Mouse (Mus musculus): ENCODE measurements around the gene Lrguk. TPM values are rescaled to one million over a fixed set of nuclear protein-coding genes. Genes with fewer than 3 reads are reported as not detected.

Gene Lrguk
- polyA plus RNA-seq, 1 experiment from 2014 or later, result 1.2 TPM

DNA sequence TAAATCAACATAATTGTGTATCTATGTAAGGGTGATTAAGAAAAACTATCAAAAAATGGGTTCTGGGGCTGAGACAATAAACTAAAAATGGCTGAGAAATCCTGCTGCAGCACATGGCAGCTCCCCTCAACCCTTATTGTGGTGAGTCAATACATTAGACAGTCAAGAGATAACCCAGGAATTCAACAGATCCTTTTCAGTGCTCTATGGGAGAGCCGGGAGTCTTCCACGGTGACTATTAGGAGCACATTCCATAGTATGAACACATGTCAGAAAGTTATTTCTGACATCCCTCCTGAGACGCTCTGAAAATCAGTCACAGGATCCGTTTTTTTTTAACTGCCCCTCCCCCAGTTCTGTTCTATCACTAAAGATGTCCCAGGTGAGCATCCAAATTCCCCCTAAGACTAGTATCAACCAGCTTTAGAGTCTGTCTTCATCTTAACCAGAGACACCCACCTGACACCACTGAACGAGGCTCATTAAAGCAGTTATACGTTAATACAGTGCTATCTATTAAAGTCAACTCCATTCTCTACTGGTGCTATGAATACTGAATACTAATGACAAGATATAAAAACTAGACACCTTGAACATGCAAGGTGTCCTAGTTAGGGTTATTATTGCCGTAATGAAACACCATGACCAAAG is 141.7 kb downstream of the Lrguk start:
- no peak for ATAC-seq (ENCODE audit: low read depth)
- H3K9ac ChIP-seq, result no peak overlapping the region
- H3K4me2 ChIP-seq, result no peak overlapping the region
- H3K4me1 ChIP-seq (replicated peaks), result peaks cover 13% of the 10 kb centered on the region
- H3K27ac ChIP-seq (replicated peaks), result no peak overlapping the region
- WGBS, result 82% methylated on average over 7 of the region's 7 CpGs
- peaks cover 37% of the 10 kb centered on the region for H3K36me3 ChIP-seq
- H3K9me3 ChIP-seq, result no peaks in the 10 kb centered on the region
- H3K4me3 ChIP-seq, result no peak overlapping the region
- H3K27me3 ChIP-seq, result no peaks in the 10 kb centered on the region

DNA sequence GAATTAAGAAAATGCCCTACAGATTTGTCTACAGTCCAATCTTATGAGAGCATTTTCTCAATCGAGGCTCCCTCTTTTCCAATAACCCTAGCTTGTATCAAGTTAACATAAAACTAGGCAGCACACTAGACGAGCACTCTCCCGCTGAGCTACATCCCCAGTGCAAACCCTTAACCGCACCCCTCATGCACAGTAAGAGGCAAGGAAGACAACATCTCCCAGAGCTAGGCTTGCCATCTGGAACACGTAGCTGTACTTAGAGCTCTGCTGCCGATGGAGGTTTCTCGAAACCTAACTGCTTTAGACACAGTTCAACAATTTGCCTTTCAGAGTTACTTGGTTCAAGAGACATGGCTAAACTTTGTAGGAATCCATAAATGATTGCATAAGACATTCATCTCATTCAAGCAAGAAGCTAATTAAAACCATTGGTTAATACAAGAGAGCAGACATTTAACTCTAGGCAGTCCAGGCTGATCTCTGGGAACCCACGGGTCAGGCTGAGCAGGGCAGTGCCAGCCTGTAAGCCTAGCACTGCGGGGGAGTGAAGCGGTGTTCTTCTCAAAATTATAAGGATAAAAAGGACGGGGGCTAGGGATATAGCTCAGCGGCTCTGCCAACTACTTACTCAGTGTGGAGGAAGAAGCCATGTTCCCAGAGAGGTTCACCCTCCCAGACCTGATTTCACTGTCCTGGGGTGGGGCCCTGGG is 142.7 kb downstream of the Lrguk start:
- Histone ChIP-seq H3K9me3 (no peaks in the 10 kb centered on the region), H3K4me2 (no peak overlapping the region), H3K9ac (no peak overlapping the region), H3K27ac (replicated peaks) (no peak overlapping the region), H3K4me3 (no peak overlapping the region), H3K36me3 (peaks cover 28% of the 10 kb centered on the region), H3K27me3 (no peaks in the 10 kb centered on the region), H3K4me1 (replicated peaks) (peaks cover 18% of the 10 kb centered on the region)
- 90% methylated on average over 12 of the region's 12 CpGs for WGBS
- no peak for ATAC-seq (ENCODE audit: low read depth)

DNA sequence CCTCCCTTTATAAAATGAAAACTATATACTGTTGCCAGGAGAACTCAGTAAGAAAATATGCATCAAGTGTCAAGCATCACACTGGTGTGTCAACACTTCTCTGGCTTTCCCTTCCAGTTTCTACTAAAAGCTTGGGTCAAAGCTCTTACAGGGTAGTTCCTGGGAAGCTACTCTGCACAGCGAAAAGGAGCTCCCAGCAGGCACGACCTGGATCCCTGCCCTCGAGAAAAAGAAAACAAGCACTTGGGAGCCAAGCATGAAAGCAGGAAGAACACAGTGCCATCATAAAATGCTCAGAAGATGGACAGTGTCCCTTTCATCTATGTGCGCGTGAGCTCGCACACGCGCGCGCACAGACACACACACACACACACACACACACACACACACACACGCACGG is 144.0 kb downstream of the Lrguk start:
- 83% methylated on average over 12 of the region's 12 CpGs for WGBS

DNA sequence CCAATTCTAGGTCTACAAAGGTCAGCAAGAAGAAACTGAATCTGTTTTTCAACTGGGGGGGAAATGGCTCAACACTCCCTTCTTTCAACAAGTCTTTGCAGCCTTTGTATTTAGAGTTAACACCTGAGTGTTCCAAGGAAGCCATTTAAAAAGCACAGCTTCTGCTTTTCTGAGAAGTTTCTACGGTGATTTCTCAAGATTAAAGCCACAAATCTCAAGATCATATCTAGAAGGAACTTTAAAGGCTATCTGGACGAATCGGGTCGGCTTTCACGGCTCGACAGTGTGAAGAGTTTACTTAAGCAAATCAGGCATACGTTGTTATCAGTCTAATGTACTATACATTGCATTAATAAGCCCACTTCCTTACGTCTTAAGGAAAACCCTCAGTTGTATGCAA is 145.5 kb downstream of the Lrguk start:
- no peaks in the 10 kb centered on the region for H3K27me3 ChIP-seq
- ATAC-seq (ENCODE audit: low read depth), result no peak
- WGBS, result 92% methylated on average over 8 of the region's 8 CpGs

More for the DNA sequence above, 144.0 kb downstream of the Lrguk start:
- no peaks in the 10 kb centered on the region for H3K9me3 ChIP-seq
- H3K4me1 ChIP-seq (replicated peaks), result peaks cover 18% of the 10 kb centered on the region
- no peak overlapping the region for H3K4me2 ChIP-seq
- no peak overlapping the region for H3K9ac ChIP-seq
- no peaks in the 10 kb centered on the region for H3K27me3 ChIP-seq
- no peak for ATAC-seq (ENCODE audit: low read depth)
- H3K27ac ChIP-seq (replicated peaks), result no peak overlapping the region
- H3K4me3 ChIP-seq, result no peak overlapping the region
- H3K36me3 ChIP-seq, result peaks cover 19% of the 10 kb centered on the region

DNA sequence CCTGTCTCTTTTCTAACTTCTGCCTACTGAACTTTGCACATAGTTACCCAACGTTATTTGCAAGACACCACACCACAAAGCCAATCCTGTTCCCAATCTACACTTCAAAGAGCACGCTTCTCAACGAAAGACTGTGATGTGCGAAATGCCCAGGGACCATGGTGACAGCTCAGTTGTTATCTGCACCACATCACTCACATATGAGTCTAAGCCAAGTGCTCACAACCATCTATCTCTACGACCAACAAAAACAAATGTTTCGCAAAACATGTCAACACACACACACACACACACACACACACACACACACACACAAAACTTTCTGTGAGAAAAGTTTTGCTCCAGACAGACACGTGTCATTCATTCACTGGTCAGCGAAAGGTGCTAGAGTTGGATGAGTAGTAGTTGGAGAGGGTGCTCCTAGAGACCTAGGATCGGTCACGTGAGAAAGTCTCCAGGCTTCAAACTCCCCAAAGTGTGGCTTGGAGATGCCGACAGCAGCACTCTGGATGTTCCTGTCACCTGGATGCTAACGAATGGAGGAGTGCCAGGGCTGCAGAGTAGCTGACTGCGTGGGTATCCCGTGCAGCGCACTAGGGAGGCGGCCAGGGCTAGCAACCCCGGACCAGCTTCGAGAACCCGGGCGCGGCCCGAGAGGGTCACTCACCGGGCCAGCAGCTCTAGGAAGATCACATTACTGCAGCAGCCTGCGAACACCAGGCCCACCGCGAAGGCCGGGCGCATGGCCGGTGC is 147.0 kb downstream of the Lrguk start:
- Histone ChIP-seq H3K9me3 (no peaks in the 10 kb centered on the region; the same call in 1 of the 2 replicates), H3K36me3 (no peaks in the 10 kb centered on the region), H3K27ac (replicated peaks) (peak overlapping the region; percentile 86), H3K4me2 (peak overlapping the region; percentile 79), H3K4me1 (replicated peaks) (peaks cover 18% of the 10 kb centered on the region), H3K4me3 (peak overlapping the region; percentile 73), H3K9ac (peak overlapping the region; percentile 82), H3K27me3 (no peaks in the 10 kb centered on the region)
- ATAC-seq (ENCODE audit: low read depth), result peak; percentile 87
- 2% methylated on average over 29 of the region's 29 CpGs for WGBS

More for the DNA sequence above, 145.5 kb downstream of the Lrguk start:
- Histone ChIP-seq H3K36me3 (0 out of 2 replicates have a peak, but pooled peaks cover 7% of the 10 kb centered on the region), H3K9ac (no peak overlapping the region), H3K9me3 (no peaks in the 10 kb centered on the region), H3K4me3 (no peak overlapping the region), H3K4me1 (replicated peaks) (peaks cover 18% of the 10 kb centered on the region), H3K27ac (replicated peaks) (no peak overlapping the region), H3K4me2 (no peak overlapping the region)

DNA sequence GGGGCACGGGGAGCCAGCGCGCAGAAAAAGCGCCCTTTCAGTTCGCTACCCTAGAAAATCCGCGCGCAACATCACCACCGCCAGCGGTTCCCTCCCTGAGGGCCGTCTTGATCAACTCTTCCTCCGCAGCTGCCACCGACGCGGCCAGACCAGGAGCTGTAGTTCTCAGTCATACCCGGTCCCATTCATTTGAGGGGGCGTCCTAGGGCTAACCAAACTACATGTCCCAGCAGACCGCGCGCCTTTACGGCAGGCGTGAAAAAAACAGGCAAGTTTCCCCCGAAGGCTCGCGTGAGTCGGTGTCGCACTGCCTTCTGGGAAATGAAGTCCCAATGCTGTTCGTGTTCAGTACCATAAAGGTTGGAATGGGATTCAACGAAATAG is 147.6 kb downstream of the Lrguk start, which contains the start of gene Slc35b4:
Gene Slc35b4, minus strand, starts transcription at position 248 of the 384 bp plus-strand sequence.
- under 1% methylated on average over 29 of the region's 29 CpGs for whole genome bisulfite sequencing
- no peaks in the 10 kb centered on the region for H3K27me3 ChIP-seq

DNA sequence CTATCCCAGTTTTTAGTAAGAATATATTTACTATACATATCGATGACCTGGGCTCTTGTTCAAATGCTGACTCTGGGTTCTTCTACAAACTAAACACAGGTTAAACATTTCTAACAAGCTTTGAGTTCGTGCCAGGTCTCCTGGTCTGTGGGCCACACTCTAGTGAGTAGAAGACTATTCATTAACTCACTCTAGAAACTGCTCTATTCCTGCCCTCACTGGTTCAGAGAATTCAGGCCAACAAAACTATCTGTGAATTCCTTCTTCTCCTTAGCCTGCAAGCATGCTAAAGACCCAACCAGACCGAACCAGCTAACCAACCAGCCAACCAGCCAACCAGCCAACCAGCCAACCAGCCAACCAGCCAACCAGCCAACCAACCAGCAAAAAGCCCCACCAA is 149.8 kb downstream of the Lrguk start:
- Histone ChIP-seq H3K27ac (replicated peaks) (no peak overlapping the region), H3K9ac (no peak overlapping the region), H3K36me3 (no peaks in the 10 kb centered on the region), H3K27me3 (no peaks in the 10 kb centered on the region), H3K4me1 (replicated peaks) (peaks cover 11% of the 10 kb centered on the region), H3K4me2 (no peak overlapping the region), H3K4me3 (no peak overlapping the region), H3K9me3 (no peaks in the 10 kb centered on the region; the same call in 1 of the 2 replicates)
- 88% methylated on average over 3 of the region's 3 CpGs for WGBS
- ATAC-seq (ENCODE audit: low read depth), result no peak

More for the DNA sequence above, 147.6 kb downstream of the Lrguk start, which contains the start of gene Slc35b4:
- peak within 1 kb of the TSS; percentile 79 for H3K4me2 ChIP-seq
- H3K9me3 ChIP-seq, result no peaks in the 10 kb centered on the region; the same call in 1 of the 2 replicates
- H3K4me3 ChIP-seq, result peak within 1 kb of the TSS; percentile 73
- peak within 1 kb of the TSS; percentile 82 for H3K9ac ChIP-seq
- H3K27ac ChIP-seq (replicated peaks), result peak within 1 kb of the TSS; percentile 86
- H3K36me3 ChIP-seq, result no peaks in the 10 kb centered on the region
- peak; percentile 100 for ATAC-seq (ENCODE audit: low read depth)
- peaks cover 18% of the 10 kb centered on the region for H3K4me1 ChIP-seq (replicated peaks)

DNA sequence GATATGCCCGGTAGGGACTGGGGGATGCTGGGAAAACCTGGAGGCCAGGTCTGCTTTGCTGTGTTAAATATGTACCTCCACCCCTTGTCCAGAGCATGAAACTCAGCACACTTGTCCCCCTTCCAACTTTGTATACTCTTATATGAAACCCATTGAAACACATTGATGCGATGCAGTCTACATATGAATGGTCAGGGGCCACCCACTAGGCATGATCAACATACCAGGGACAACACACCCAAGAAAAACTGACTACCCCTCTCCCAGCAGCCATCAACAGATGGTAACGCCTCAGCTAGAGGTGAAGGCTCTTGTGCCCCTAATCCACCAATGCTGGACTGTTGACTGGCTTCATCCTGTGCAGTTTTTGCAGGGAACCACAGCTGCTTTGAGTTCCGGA is 150.7 kb downstream of the Lrguk start:
- peaks cover 11% of the 10 kb centered on the region for H3K4me1 ChIP-seq (replicated peaks)
- no peak overlapping the region for H3K4me2 ChIP-seq
- no peak for ATAC-seq (ENCODE audit: low read depth)
- no peak overlapping the region for H3K9ac ChIP-seq
- 79% methylated on average over 4 of the region's 4 CpGs for WGBS
- H3K36me3 ChIP-seq, result no peaks in the 10 kb centered on the region
- no peak overlapping the region for H3K27ac ChIP-seq (replicated peaks)
- H3K9me3 ChIP-seq, result no peaks in the 10 kb centered on the region; the same call in 1 of the 2 replicates
- H3K4me3 ChIP-seq, result no peak overlapping the region
- no peaks in the 10 kb centered on the region for H3K27me3 ChIP-seq

DNA sequence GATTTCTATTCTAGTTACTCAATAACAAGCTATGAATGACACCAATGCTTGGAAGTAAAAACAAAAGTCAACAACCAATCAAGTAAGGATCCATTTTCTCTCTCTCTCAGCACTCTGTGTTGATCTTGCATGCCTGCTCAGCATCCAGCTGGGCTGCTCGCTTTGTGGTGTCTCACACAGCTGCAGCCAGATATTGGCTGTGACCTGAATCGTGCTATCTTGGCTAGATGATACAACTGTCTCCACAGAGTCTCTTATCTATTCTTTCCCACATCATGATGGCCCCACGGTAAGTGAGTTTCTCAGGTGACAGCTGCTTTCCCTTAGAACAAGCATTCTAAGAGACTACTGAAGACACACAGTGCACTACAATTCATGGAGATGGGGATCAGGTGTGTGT is 152.7 kb downstream of the Lrguk start:
- no peaks in the 10 kb centered on the region for H3K4me1 ChIP-seq (replicated peaks)
- ATAC-seq (ENCODE audit: low read depth), result no peak
- no peak overlapping the region for H3K9ac ChIP-seq
- no peak overlapping the region for H3K27ac ChIP-seq (replicated peaks)
- no peaks in the 10 kb centered on the region for H3K27me3 ChIP-seq
- H3K36me3 ChIP-seq, result no peaks in the 10 kb centered on the region
- no peak overlapping the region for H3K4me3 ChIP-seq
- no peaks in the 10 kb centered on the region; the same call in 1 of the 2 replicates for H3K9me3 ChIP-seq
- 76% methylated on average over 3 of the region's 3 CpGs for WGBS
- H3K4me2 ChIP-seq, result no peak overlapping the region

DNA sequence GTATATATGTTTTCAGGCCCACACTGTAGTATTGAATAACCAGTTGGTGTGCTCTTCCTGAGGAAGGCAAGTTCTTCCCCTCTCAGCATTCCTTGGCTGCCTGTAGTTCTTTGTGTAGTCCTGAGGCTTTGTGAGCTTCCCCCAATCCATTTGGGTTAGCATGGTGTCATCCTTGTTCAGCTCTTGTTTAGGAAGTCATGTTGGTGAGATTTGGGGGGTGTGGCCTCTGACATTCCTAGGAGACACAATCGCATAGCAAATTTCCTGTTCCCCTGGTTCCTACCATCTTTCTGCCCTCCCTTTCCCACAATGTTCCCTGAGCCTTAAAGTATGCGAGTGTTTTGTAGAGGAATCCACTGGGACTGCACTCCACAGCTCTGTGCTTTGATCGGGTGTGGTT is 154.1 kb downstream of the Lrguk start:
- no peaks in the 10 kb centered on the region for H3K36me3 ChIP-seq
- H3K4me3 ChIP-seq, result no peak overlapping the region
- ATAC-seq (ENCODE audit: low read depth), result no peak
- no peaks in the 10 kb centered on the region for H3K27me3 ChIP-seq
- no peak overlapping the region for H3K4me2 ChIP-seq
- H3K9me3 ChIP-seq, result no peaks in the 10 kb centered on the region; the same call in 1 of the 2 replicates
- no peak overlapping the region for H3K27ac ChIP-seq (replicated peaks)
- H3K4me1 ChIP-seq (replicated peaks), result no peaks in the 10 kb centered on the region
- 87% methylated on average over 3 of the region's 3 CpGs for WGBS
- no peak overlapping the region for H3K9ac ChIP-seq

Data from neural tube, embryonic 13.5 days (tissue).